Mouse (Mus musculus): Measurements from ENCODE around the gene Tigd4. TPM values are rescaled to one million over a fixed set of nuclear protein-coding genes. Genes with fewer than 3 reads are reported as not detected.

Gene Tigd4
- polyA plus RNA-seq (2014; fragmentation: Illumina TruSeq; extraction: RNeasy Lipid Tissue Mini Kit (QIAGEN cat#74804); ENCODE audit: insufficient read depth, low read depth, low replicate concordance) = not detected

GRCm38 (mm10) chr3:84593274-84593673, at the start of gene Tigd4:
TSS of gene Tigd4 (plus strand) at chr3:84593574.

GRCm38 (mm10) chr3:84582023-84582912, 11.1 kb upstream of the Tigd4 start, which contains the start of gene Arfip1:
TSS of gene Arfip1 (minus strand) at chr3:84582625.

Other genes starting within 250 kb of the Tigd4 start
- gene Fhdc1, start 113.1 kb upstream of the Tigd4 start, polyA plus RNA-seq (2014; fragmentation: Illumina TruSeq; extraction: RNeasy Lipid Tissue Mini Kit (QIAGEN cat#74804); ENCODE audit: insufficient read depth, low read depth, low replicate concordance) = 10.5 TPM
- 34.2 TPM for gene Arfip1, start 10.9 kb upstream of the Tigd4 start, polyA plus RNA-seq (2014; fragmentation: Illumina TruSeq; extraction: RNeasy Lipid Tissue Mini Kit (QIAGEN cat#74804); ENCODE audit: insufficient read depth, low read depth, low replicate concordance)
- gene Tmem154, start 72.6 kb downstream of the Tigd4 start, polyA plus RNA-seq (2014; fragmentation: Illumina TruSeq; extraction: RNeasy Lipid Tissue Mini Kit (QIAGEN cat#74804); ENCODE audit: insufficient read depth, low read depth, low replicate concordance) = 7.8 TPM
- 7.5 TPM for gene Fbxw7, start 221.7 kb downstream of the Tigd4 start, polyA plus RNA-seq (2014; fragmentation: Illumina TruSeq; extraction: RNeasy Lipid Tissue Mini Kit (QIAGEN cat#74804); ENCODE audit: insufficient read depth, low read depth, low replicate concordance)